Mouse (Mus musculus) MEL (cell line): Measurements from ENCODE around the gene Fmo5.

ENCODE experiments used
- CTCF ChIP-seq, 3 experiments: IDR thresholded peaks in 2 of 3; conservative IDR thresholded peaks in 1 of 3; 2 replicates each; pipeline ENCODE4 v1.5.1; 2011 to 2012; ENCODE audit warnings: low read length in 3 of 3, low read depth in 2 of 3, mild to moderate bottlenecking in 2 of 3, improper control_type of control experiment in 1 of 3, inconsistent platforms in 1 of 3, mixed read lengths in 1 of 3, moderate library complexity in 1 of 3; ENCODE audit not compliant: control insufficient read depth in 1 of 3, insufficient read depth in 1 of 3, poor library complexity in 1 of 3, severe bottlenecking in 1 of 3
- GATA1 ChIP-seq: IDR thresholded peaks from 2 replicates; pipeline ENCODE4 v1.6.1; 2011; ENCODE audit warnings: low read depth, low read length, improper control_type of control experiment
- MAFK ChIP-seq: IDR thresholded peaks from 2 replicates; pipeline ENCODE4 v1.6.1; 2011; ENCODE audit warnings: low read depth, mild to moderate bottlenecking, low read length, improper control_type of control experiment, borderline replicate concordance
- POLR2A ChIP-seq, 2 experiments: IDR thresholded peaks; 2 replicates each; pipeline ENCODE4 v1.6.1; 2011 to 2012; ENCODE audit warnings: low read length in 2 of 2, mild to moderate bottlenecking in 2 of 2, control low read depth in 1 of 2, improper control_type of control experiment in 1 of 2, low read depth in 1 of 2, moderate library complexity in 1 of 2; ENCODE audit not compliant: control insufficient read depth in 1 of 2, insufficient read depth in 1 of 2, poor library complexity in 1 of 2
- SIN3A ChIP-seq: IDR thresholded peaks from 2 replicates; pipeline ENCODE4 v1.6.1; 2012; ENCODE audit warnings: low read length, improper control_type of control experiment, inconsistent platforms
- TAL1 ChIP-seq: IDR thresholded peaks from 2 replicates; pipeline ENCODE4 v1.6.1; 2012; ENCODE audit warnings: mild to moderate bottlenecking, inconsistent platforms, low read length, moderate library complexity, mixed read lengths

DNA sequence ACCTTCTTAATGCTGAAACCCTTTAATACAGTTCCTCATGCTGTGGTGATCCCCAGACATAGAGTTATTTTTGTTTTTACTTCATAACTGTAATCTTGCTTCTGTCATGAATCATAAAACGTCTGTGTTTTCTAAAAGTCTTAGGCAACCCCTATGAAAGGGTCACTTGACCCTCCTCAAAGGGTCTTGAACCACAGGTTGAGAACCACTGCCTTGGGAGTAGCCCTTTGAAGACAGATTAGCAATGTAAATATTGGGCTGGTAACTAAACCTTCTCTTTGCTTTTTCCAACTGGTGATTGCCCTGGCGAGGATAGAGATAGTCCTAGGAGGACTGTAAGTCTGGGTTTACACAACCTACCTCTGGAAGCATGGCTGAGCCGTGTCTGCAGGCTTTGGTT, 72.6 kb downstream of the Fmo5 start:
- no peak for TF ChIP-seq GATA1
- no peak for TF ChIP-seq CTCF (IDR thresholded peaks at IDR 0.05 in 2 of 3, conservative IDR thresholded peaks at IDR 0.05 in 1 of 3; ENCODE audit: control insufficient read depth in 1 of 3, insufficient read depth in 1 of 3, low read depth in 2 of 3, low read length in 3 of 3, poor library complexity in 1 of 3, severe bottlenecking in 1 of 3)
- TF ChIP-seq POLR2A (IDR thresholded peaks at IDR 0.05; ENCODE audit: control insufficient read depth in 1 of 2, insufficient read depth in 1 of 2, low read depth in 1 of 2, low read length in 2 of 2, poor library complexity in 1 of 2), result no peak
- no peak for TF ChIP-seq TAL1
- TF ChIP-seq MAFK, result no peak
- no peak for TF ChIP-seq SIN3A
